Mouse (Mus musculus) bone marrow, adult 2 months (tissue): Measurements from ENCODE around the gene Rprml. TPM values are rescaled to one million over a fixed set of nuclear protein-coding genes. Genes with fewer than 3 reads are reported as not detected.

Experiments used
- H3K27ac ChIP-seq: fragments of 200-500 bp; 2 replicates; pipeline ENCODE4 v1.5.1; 2012; ENCODE audit warnings: low read depth, mild to moderate bottlenecking, control low read depth, inconsistent platforms, low read length; ENCODE audit not compliant: control insufficient read depth, poor library complexity, insufficient read depth
- H3K4me1 ChIP-seq: fragments of 200-500 bp; 2 replicates; pipeline ENCODE4 v1.6.1; 2011; ENCODE audit warnings: low read length; ENCODE audit not compliant: control insufficient read depth, insufficient read depth
- H3K4me3 ChIP-seq: fragments of 200-500 bp; replicated peaks from 2 replicates; pipeline ENCODE3; 2011; ENCODE audit warnings: mild to moderate bottlenecking, low read depth, low read length, control low read depth; ENCODE audit not compliant: control insufficient read depth
- CTCF ChIP-seq: fragments of 200-500 bp; IDR thresholded peaks from 2 replicates; pipeline ENCODE4 v1.5.1; 2011; ENCODE audit warnings: low read length, control low read depth; ENCODE audit not compliant: control insufficient read depth, insufficient read depth
- POLR2A ChIP-seq: fragments of 200-500 bp; IDR thresholded peaks from 2 replicates; pipeline ENCODE4 v1.6.1; 2011; ENCODE audit warnings: low read depth, mild to moderate bottlenecking, control low read depth, low read length, borderline replicate concordance; ENCODE audit not compliant: control insufficient read depth
- WGBS: fragments of 180-500 bp; shearing (Covaris S2); methylation state at CpG from one replicate; pipeline ENCODE4 v1.1.7; 2018; 5-methylcytosine and 5-hydroxymethylcytosine counted together
- polyA plus RNA-seq: library from polyadenylated mRNA; stranded (reverse); fragments of >200 nt; gene quantifications from 2 replicates; pipeline ENCODE4 v1.2.4, GENCODE M21; 2011; ENCODE audit warnings: low replicate concordance; ENCODE audit not compliant: missing spikeins, insufficient read depth, insufficient read length

Rprml gene
- polyA plus RNA-seq, 1 experiment = not detected

DNA sequence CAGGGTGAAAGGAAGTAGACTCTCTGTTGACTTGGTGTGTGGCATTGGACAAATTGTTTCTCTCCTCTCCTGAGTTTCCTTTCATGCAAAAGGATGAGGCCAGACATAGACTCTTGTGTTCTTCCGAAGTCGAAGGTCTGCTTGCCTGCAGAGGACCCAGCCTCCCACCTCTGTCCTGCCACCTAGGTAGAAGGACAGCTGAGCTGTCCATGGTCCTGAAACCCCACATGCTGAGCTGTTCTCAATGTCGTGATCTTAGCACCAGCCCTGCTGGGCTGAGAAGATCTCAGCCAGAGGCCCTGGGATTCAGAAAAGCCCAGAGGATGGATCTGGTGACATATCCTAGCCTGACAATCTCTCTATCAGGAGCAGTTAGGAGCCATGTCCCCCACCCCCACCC, 7.2 kb downstream of the Rprml start:
- TF ChIP-seq CTCF (no peak), POLR2A (no peak)

DNA sequence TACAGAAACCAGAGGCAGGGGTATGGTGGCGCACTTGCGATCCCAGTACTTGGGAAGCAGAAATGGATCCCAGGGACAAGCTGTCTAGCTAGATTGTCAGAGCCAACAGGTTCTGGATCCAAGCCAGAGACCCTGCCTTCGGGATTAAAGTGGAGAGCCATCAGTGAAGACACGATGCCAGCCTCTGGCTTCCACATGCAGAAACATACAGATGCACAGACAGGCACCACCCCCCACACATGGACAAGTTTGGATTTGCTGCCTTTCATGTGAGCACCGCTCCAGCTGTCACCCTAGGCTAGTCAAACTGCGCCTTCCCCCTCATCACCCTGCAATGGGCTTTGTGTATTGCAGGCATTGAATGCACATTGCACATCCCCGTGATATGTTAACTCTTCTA, 8.8 kb downstream of the Rprml start:
- H3K4me3 ChIP-seq = no peak overlapping the region
- WGBS = 79% methylated on average over 7 of the region's 7 CpGs
- H3K27ac ChIP-seq = no peak overlapping the region
- TF ChIP-seq POLR2A (no peak), CTCF (no peak)
- no peaks in the 10 kb centered on the region for H3K4me1 ChIP-seq

More for the DNA sequence above, 7.2 kb downstream of the Rprml start:
- Histone ChIP-seq H3K4me1 (no peaks in the 10 kb centered on the region), H3K27ac (no peak overlapping the region), H3K4me3 (no peak overlapping the region)
- 9% methylated on average over 3 of the region's 3 CpGs for WGBS

DNA sequence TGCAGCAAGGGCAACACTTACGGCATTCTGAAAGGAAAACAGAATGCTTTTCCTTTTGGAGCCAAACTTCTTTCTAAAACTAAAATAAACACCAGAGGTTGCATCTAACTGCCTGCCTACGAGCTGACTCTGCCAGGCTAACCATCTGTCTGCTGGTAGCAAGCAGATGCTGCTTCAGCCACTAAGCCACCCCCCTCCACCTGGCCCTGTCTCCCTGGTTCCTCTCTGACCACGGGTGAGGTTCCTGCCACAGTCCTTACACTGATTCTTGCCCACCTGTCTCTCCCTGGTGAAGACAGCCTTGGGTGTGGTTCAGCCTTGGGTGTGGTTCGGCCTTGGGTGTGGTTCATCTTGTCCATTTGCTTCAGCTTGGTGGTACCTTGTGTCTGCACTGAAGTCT, 12.5 kb downstream of the Rprml start:
- TF ChIP-seq POLR2A = no peak
- TF ChIP-seq CTCF = no peak
- H3K4me1 ChIP-seq = no peaks in the 10 kb centered on the region
- 39% methylated on average over 4 of the region's 4 CpGs for WGBS
- no peak overlapping the region for H3K4me3 ChIP-seq
- no peak overlapping the region for H3K27ac ChIP-seq

DNA sequence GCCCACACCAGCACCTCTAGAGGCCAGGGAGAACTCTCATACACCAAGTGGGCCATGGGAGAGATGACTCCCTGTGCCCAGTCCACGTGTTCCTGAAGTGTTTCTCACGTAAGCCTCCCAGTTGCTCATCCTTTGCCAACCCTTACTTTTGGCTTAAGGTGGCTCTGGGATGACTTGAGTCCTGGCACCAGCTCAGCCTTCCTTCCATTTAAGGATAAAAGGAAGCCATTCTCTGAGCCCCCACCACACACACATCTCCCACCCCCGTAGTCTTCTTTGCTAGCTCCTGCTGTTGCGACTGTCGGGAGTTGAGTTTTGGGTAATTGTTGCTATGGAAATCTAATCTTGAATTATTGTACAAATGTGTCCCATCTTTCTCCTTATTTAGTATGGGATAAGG, 13.2 kb downstream of the Rprml start:
- Histone ChIP-seq H3K4me3 (no peak overlapping the region), H3K4me1 (no peaks in the 10 kb centered on the region), H3K27ac (no peak overlapping the region)
- 90% methylated on average over 5 of the region's 5 CpGs for WGBS
- TF ChIP-seq POLR2A = no peak
- TF ChIP-seq CTCF = no peak

DNA sequence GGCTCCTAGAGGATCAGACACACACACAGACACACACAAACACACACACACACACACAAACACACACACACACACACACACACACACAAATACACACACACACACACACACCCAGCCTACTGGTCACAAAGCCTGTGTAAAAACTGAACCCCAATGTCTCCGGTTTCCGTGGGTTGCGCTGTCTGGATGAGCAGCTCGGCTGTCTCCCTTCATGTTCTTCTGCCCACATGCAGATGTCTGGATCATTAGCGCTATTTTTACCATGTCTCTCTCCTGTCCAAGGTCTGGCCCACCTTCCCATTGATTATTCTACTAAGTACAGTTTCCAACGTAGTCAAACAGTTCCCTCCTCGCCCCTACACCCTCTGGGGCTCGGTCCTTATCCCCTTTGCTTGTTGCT, 13.7 kb downstream of the Rprml start:
- WGBS = 81% methylated on average over 8 of the region's 8 CpGs
- Histone ChIP-seq H3K4me1 (no peaks in the 10 kb centered on the region), H3K4me3 (no peak overlapping the region), H3K27ac (no peak overlapping the region)
- TF ChIP-seq CTCF = no peak
- TF ChIP-seq POLR2A = no peak

DNA sequence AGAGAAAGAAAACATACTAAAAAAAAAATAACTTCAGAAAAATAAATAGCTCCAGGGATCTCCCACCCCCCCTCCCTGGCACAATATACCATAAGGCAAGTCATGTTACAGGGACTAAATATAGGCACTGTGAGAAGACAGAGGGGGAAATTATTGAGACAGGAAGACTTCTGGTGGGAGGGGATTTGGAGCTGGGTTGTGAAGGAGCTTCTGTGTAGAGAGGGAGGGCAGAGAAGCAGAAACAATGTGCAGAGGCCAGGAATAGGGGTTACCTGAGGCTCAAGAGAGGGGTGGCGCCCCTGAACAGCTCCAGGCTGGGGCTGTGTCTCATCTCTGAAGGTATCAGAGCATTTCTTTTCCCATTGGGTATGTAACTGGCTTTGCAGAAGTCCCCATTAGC, 16.3 kb downstream of the Rprml start:
- WGBS = 52% methylated on average over 1 of the region's 1 CpGs
- no peaks in the 10 kb centered on the region for H3K4me1 ChIP-seq
- no peak for TF ChIP-seq CTCF
- no peak for TF ChIP-seq POLR2A
- H3K4me3 ChIP-seq = no peak overlapping the region
- no peak overlapping the region for H3K27ac ChIP-seq

DNA sequence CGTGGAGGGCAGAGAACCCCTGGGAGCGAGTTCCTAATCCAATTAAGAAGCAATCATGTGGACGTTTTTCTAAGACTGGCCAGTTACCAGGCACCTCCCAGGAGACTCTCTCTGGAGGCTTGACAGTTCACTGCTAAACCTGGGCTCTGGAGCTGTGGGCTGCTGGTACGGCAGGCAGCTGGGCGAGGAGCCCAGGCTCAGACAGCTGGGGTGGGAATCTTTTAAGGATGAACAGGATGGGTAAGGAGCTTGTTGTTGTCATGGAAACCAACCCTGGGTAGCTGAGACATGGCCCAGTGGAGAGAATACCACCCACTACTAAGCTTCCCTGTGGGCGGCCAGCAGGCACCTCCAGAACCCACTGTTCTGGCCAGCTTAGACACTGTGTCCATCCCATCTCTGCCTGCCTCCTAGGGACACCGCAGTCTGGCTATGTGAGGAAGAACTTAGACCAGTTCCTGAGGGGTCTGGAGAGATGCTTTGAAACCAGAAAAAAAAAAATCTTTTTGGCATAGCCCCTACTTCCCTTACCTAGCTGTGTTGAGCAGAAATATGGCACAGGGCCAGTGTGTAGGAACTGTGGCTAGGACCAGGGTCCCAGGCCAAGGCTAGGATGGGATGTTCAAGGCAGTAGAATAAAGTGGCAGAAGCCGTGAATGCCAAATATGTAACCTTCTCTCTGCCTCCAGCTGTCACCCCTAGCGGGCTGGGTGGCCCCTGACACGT, 17.0 kb downstream of the Rprml start:
- no peak for TF ChIP-seq CTCF
- TF ChIP-seq POLR2A = no peak
- 50% methylated on average over 10 of the region's 10 CpGs for WGBS
- Histone ChIP-seq H3K27ac (no peak overlapping the region), H3K4me3 (no peak overlapping the region), H3K4me1 (no peaks in the 10 kb centered on the region)

DNA sequence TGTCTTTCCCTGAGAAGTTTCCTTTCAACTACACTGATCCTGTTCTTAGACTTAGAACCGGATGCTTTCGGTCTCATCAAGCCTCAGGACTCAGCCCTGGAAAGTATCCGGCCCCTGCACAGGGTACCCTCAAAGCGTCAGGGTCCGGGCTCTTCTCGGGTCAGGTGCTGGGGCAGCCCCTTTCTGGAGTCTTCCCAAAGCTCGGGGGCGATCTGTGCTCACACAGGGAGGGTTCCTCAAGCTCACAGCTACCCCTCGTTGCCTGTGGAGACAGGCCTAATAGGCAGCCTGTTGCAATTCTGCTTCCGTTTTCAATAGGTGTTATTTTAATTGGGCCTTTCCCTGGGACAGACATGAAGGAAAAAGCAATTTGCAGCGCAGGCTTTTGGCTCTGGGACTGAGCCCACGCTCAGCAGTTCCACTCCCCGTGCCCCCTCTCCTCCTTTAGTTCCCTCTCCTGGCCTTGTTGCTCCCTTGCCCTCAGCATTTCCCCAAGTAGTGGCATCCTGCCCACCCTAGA, 17.6 kb downstream of the Rprml start:
- Histone ChIP-seq H3K4me1 (no peaks in the 10 kb centered on the region), H3K27ac (no peak overlapping the region; the same call in 1 of the 2 replicates), H3K4me3 (no peak overlapping the region)
- TF ChIP-seq CTCF = no peak
- TF ChIP-seq POLR2A = no peak
- WGBS = 56% methylated on average over 13 of the region's 13 CpGs

DNA sequence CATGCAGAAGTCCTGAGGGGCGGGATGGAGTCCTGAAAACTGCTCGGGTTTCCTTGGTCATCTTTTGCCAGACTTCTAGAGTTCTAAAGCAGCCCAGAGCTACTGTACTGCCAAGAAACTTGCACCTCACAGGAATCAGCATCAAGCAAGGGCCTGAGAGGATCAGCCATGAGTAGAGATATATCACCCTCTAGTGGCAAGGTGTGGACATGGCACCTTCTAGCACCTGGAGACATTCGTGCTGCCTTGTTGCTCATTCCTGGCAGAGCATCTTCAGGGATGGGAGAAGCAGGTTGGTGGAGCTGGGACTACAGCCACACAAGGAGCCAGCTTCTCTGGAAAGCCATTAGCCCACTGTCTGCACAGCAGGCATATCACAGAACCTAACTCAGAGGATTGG, 26.2 kb downstream of the Rprml start:
- Histone ChIP-seq H3K27ac (no peak overlapping the region), H3K4me3 (no peak overlapping the region), H3K4me1 (no peaks in the 10 kb centered on the region)
- 44% methylated on average over 3 of the region's 3 CpGs for WGBS
- TF ChIP-seq POLR2A (no peak), CTCF (peak; percentile 81)
